Mouse (Mus musculus): Measurements from ENCODE around the gene Amph. TPM values are rescaled to one million over a fixed set of nuclear protein-coding genes. Genes with fewer than 3 reads are reported as not detected.

The Amph gene
- total and polyA plus RNA-seq, 3 experiments = not detected

- dilution Hi-C loops (cut with MboI; ENCODE audit: extremely low pct_ligation_motif_present, extremely low pct_unique_long_range_greater_than_20kb, low sequenced_read_pairs) (no loop called here), in situ Hi-C loops (cut with MboI; ENCODE audit: low pct_ligation_motif_present, low pct_unique_long_range_greater_than_20kb, low sequenced_read_pairs) (no loop called here)
- Histone ChIP-seq H3K27ac (ENCODE audit: insufficient read depth, low read depth) (no peak overlapping the region), H3K9ac (ENCODE audit: insufficient read depth, low read depth) (no peak overlapping the region), H3K79me2 (replicated peaks; ENCODE audit: control insufficient read depth, extremely low read depth, insufficient read depth, poor library complexity, severe bottlenecking) (no peaks in the 10 kb centered on the region), H3K4me2 (ENCODE audit: insufficient read depth, low read depth, poor library complexity, severe bottlenecking) (no peak overlapping the region), H3K9me3 (replicated peaks; ENCODE audit: low read length) (no peaks in the 10 kb centered on the region), H3K36me3 (replicated peaks in 1 of 2; ENCODE audit: control insufficient read depth in 1 of 2, insufficient read depth in 1 of 2, low read length in 1 of 2) (no peaks in the 10 kb centered on the region), H3K4me3 (replicated peaks in 1 of 3; ENCODE audit: low read depth in 2 of 3, low read length in 2 of 3, poor library complexity in 1 of 3) (no peak overlapping the region), H3K27me3 (replicated peaks) (no peaks in the 10 kb centered on the region), H3K4me1 (ENCODE audit: control insufficient read depth in 1 of 2, insufficient read depth in 2 of 2) (no peaks in the 10 kb centered on the region)
- DNase-seq (ENCODE audit: extremely low read depth) = no peak
- TF ChIP-seq USF2 (conservative IDR thresholded peaks at IDR 0.05; ENCODE audit: low read depth, low read length) = no peak
These were observed 66.9 kb downstream of the Amph start for GRCm38 (mm10) chr13:19014825-19015375.

DNA sequence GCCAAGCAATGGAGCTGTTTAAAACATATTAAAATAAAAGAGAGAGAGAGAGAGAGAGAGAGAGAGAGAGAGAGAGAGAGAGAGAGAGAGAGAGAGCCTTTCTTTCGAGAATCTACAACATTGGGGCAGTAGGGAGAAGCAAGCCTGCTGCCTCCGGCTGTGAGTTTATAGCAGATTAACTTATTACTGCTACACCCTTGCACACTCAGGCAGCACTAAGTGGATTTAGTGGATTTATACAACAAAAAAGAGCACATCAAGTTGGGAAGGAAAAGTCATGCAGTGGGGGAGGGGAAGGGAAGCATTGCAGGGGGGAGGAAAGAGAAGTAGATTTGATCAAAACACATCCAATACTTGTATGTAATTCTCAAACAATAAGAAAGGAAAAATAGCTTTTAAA is 73.5 kb downstream of the Amph start:
- TF ChIP-seq SMC3 (IDR thresholded peaks at IDR 0.05; ENCODE audit: low read depth, low read length) (no peak), POLR2A (IDR thresholded peaks at IDR 0.05; ENCODE audit: low read depth, low read length) (no peak), ZNF384 (IDR thresholded peaks at IDR 0.05; ENCODE audit: low read depth, low read length) (no peak), MAFK (IDR thresholded peaks at IDR 0.05; ENCODE audit: insufficient replicate concordance, low read length) (no peak), MYC (IDR thresholded peaks at IDR 0.05; ENCODE audit: low read depth, low read length) (no peak), MXI1 (IDR thresholded peaks at IDR 0.05; ENCODE audit: low read depth, low read length) (no peak), NELFE (IDR thresholded peaks at IDR 0.05; ENCODE audit: low read depth, low read length) (no peak), ZKSCAN1 (IDR thresholded peaks at IDR 0.05; ENCODE audit: borderline replicate concordance, low read depth, low read length) (no peak), CHD1 (IDR thresholded peaks at IDR 0.05; ENCODE audit: low read depth, low read length) (no peak), CHD2 (IDR thresholded peaks at IDR 0.05; ENCODE audit: low read length) (no peak), GABPA (IDR thresholded peaks at IDR 0.05; ENCODE audit: insufficient replicate concordance, low read depth, low read length) (no peak), ZC3H11A (IDR thresholded peaks at IDR 0.05; ENCODE audit: low read depth, low read length) (no peak), RCOR1 (conservative IDR thresholded peaks at IDR 0.05; ENCODE audit: low read depth, low read length) (no peak), USF2 (conservative IDR thresholded peaks at IDR 0.05; ENCODE audit: low read depth, low read length) (no peak)
- in situ Hi-C loops (cut with MboI; ENCODE audit: low pct_ligation_motif_present, low pct_unique_long_range_greater_than_20kb, low sequenced_read_pairs) (no loop called here), dilution Hi-C loops (cut with MboI; ENCODE audit: extremely low pct_ligation_motif_present, extremely low pct_unique_long_range_greater_than_20kb, low sequenced_read_pairs) (no loop called here)

GRCm38 (mm10) chr13:19022310-19022709 is 74.3 kb downstream of the Amph start:
- Histone ChIP-seq H3K4me3 (replicated peaks in 1 of 3; ENCODE audit: low read depth in 2 of 3, low read length in 2 of 3, poor library complexity in 1 of 3) (no peak overlapping the region), H3K9me3 (replicated peaks; ENCODE audit: low read length) (no peaks in the 10 kb centered on the region), H3K27ac (ENCODE audit: insufficient read depth, low read depth) (no peak overlapping the region), H3K4me2 (ENCODE audit: insufficient read depth, low read depth, poor library complexity, severe bottlenecking) (no peak overlapping the region), H3K36me3 (replicated peaks in 1 of 2; ENCODE audit: control insufficient read depth in 1 of 2, insufficient read depth in 1 of 2, low read length in 1 of 2) (no peaks in the 10 kb centered on the region), H3K4me1 (ENCODE audit: control insufficient read depth in 1 of 2, insufficient read depth in 2 of 2) (no peaks in the 10 kb centered on the region), H3K9ac (ENCODE audit: insufficient read depth, low read depth) (no peak overlapping the region), H3K79me2 (replicated peaks; ENCODE audit: control insufficient read depth, extremely low read depth, insufficient read depth, poor library complexity, severe bottlenecking) (no peaks in the 10 kb centered on the region), H3K27me3 (replicated peaks) (no peaks in the 10 kb centered on the region)
- in situ Hi-C loops (cut with MboI; ENCODE audit: low pct_ligation_motif_present, low pct_unique_long_range_greater_than_20kb, low sequenced_read_pairs) (no loop called here), dilution Hi-C loops (cut with MboI; ENCODE audit: extremely low pct_ligation_motif_present, extremely low pct_unique_long_range_greater_than_20kb, low sequenced_read_pairs) (no loop called here)
- DNase-seq (ENCODE audit: extremely low read depth) = no peak
- no peak for TF ChIP-seq BHLHE40 (IDR thresholded peaks at IDR 0.05; ENCODE audit: low read depth, low read length)
- TF ChIP-seq CTCF (conservative IDR thresholded peaks at IDR 0.05 in 1 of 2, IDR thresholded peaks at IDR 0.05 in 1 of 2; ENCODE audit: low read depth in 2 of 2, low read length in 2 of 2) = no peak
- no peak for TF ChIP-seq MAFK (IDR thresholded peaks at IDR 0.05; ENCODE audit: insufficient replicate concordance, low read length)

More for the DNA sequence above, 73.5 kb downstream of the Amph start:
- H3K4me2 ChIP-seq (ENCODE audit: insufficient read depth, low read depth, poor library complexity, severe bottlenecking) = no peak overlapping the region
- H3K4me3 ChIP-seq (replicated peaks in 1 of 3; ENCODE audit: low read depth in 2 of 3, low read length in 2 of 3, poor library complexity in 1 of 3) = no peak overlapping the region
- H3K79me2 ChIP-seq (replicated peaks; ENCODE audit: control insufficient read depth, extremely low read depth, insufficient read depth, poor library complexity, severe bottlenecking) = no peaks in the 10 kb centered on the region
- H3K9ac ChIP-seq (ENCODE audit: insufficient read depth, low read depth) = no peak overlapping the region
- no peak for DNase-seq (ENCODE audit: extremely low read depth)
- H3K27ac ChIP-seq (ENCODE audit: insufficient read depth, low read depth) = no peak overlapping the region
- H3K9me3 ChIP-seq (replicated peaks; ENCODE audit: low read length) = no peaks in the 10 kb centered on the region
- no peaks in the 10 kb centered on the region for H3K27me3 ChIP-seq (replicated peaks)
- no peaks in the 10 kb centered on the region for H3K4me1 ChIP-seq (ENCODE audit: control insufficient read depth in 1 of 2, insufficient read depth in 2 of 2)
- no peaks in the 10 kb centered on the region for H3K36me3 ChIP-seq (replicated peaks in 1 of 2; ENCODE audit: control insufficient read depth in 1 of 2, insufficient read depth in 1 of 2, low read length in 1 of 2)
